Mouse (Mus musculus) thymus, postnatal 4 days (tissue): ENCODE data around the gene Serpina3m.
"Not testable (repeated sequence)": the region's sequence is repeated elsewhere in the genome, so short reads cannot be mapped to it uniquely, and the experiment has no call there.

Source experiments
- DNase-seq: peaks from one replicate; pipeline ENCODE4 v3.0.0; 2021

The Serpina3m gene

GRCm38 (mm10) chr12:104391057-104391456, 52.8 kb downstream of the Serpina3m start:
- not testable (repeated sequence) for DNase-seq

- DNase-seq, result no peak
Observed at GRCm38 (mm10) chr12:104403968-104404367, 65.7 kb downstream of the Serpina3m start.

GRCm38 (mm10) chr12:104406454-104406885, 68.2 kb downstream of the Serpina3m start, which contains the start of gene Serpina3n:
Gene Serpina3n, plus strand, starts transcription at chr12:104406729.
- no peak for DNase-seq

- no peak for DNase-seq
Observed at GRCm38 (mm10) chr12:104412507-104412906, 74.2 kb downstream of the Serpina3m start.

GRCm38 (mm10) chr12:104414576-104414975, 76.3 kb downstream of the Serpina3m start:
- no peak for DNase-seq

GRCm38 (mm10) chr12:104415625-104416315, 77.5 kb downstream of the Serpina3m start:
- DNase-seq, result no peak

- peak; percentile 85 for DNase-seq
Observed at GRCm38 (mm10) chr12:104418340-104419135, 80.3 kb downstream of the Serpina3m start.

GRCm38 (mm10) chr12:104419136-104419462, 80.8 kb downstream of the Serpina3m start:
- DNase-seq, result peak; percentile 46

- no peak for DNase-seq
Observed at GRCm38 (mm10) chr12:104422615-104423392, 84.5 kb downstream of the Serpina3m start.

GRCm38 (mm10) chr12:104425591-104425990, 87.3 kb downstream of the Serpina3m start:
- DNase-seq, result no peak

- DNase-seq, result peak; percentile 65
Observed at GRCm38 (mm10) chr12:104426915-104427314, 88.6 kb downstream of the Serpina3m start.

- DNase-seq, result no peak
Observed at GRCm38 (mm10) chr12:104431359-104431758, 93.1 kb downstream of the Serpina3m start.

GRCm38 (mm10) chr12:104433214-104433613, 94.9 kb downstream of the Serpina3m start:
- no peak for DNase-seq

GRCm38 (mm10) chr12:104433951-104434735, 95.9 kb downstream of the Serpina3m start:
- no peak for DNase-seq

GRCm38 (mm10) chr12:104440087-104440760, 101.9 kb downstream of the Serpina3m start:
- peak; percentile 80 for DNase-seq

GRCm38 (mm10) chr12:104443716-104444115, 105.4 kb downstream of the Serpina3m start:
- DNase-seq, result no peak
